Mouse (Mus musculus) CH12.LX (cell line): ENCODE measurements around the gene Gpat2.

Experiments used
- CTCF ChIP-seq, 2 experiments: IDR thresholded peaks in 1 of 2; conservative IDR thresholded peaks in 1 of 2; 2 replicates each; pipeline ENCODE4 v1.5.1; 2011 to 2012; ENCODE audit warnings: low read depth in 2 of 2, low read length in 2 of 2, improper control_type of control experiment in 1 of 2, inconsistent platforms in 1 of 2, mild to moderate bottlenecking in 1 of 2, moderate library complexity in 1 of 2
- ELF1 ChIP-seq: IDR thresholded peaks from 2 replicates; pipeline ENCODE4 v1.6.1; 2014; ENCODE audit warnings: low read depth, mild to moderate bottlenecking, inconsistent platforms, low read length, improper control_type of control experiment
- ETS1 ChIP-seq: conservative IDR thresholded peaks from 2 replicates; pipeline ENCODE4 v1.6.1; 2012; ENCODE audit warnings: low read depth, mild to moderate bottlenecking, inconsistent platforms, low read length, improper control_type of control experiment, moderate library complexity
- KAT2A ChIP-seq: IDR thresholded peaks from 2 replicates; pipeline ENCODE4 v1.6.1; 2012; ENCODE audit warnings: low read length, improper control_type of control experiment, inconsistent platforms; ENCODE audit not compliant: insufficient replicate concordance
- MAX ChIP-seq: IDR thresholded peaks from 2 replicates; pipeline ENCODE4 v1.6.1; 2011; ENCODE audit warnings: low read length, improper control_type of control experiment
- NELFE ChIP-seq: IDR thresholded peaks from 2 replicates; pipeline ENCODE4 v1.6.1; 2011; ENCODE audit warnings: low read depth, low read length, improper control_type of control experiment
- POLR2A ChIP-seq: IDR thresholded peaks from 2 replicates; pipeline ENCODE4 v1.6.1; 2011; ENCODE audit warnings: low read depth, mild to moderate bottlenecking, improper control_type of control experiment, low read length
- POLR2AphosphoS2 ChIP-seq: IDR thresholded peaks from 2 replicates; pipeline ENCODE4 v1.6.1; 2011; ENCODE audit warnings: low read depth, low read length, improper control_type of control experiment
- TBP ChIP-seq: conservative IDR thresholded peaks from 2 replicates; pipeline ENCODE4 v1.6.1; 2011; ENCODE audit warnings: low read depth, low read length, improper control_type of control experiment
- USF1 ChIP-seq: IDR thresholded peaks from 2 replicates; pipeline ENCODE4 v1.6.1; 2014; ENCODE audit warnings: low read depth, mild to moderate bottlenecking, inconsistent platforms, low read length, improper control_type of control experiment

DNA sequence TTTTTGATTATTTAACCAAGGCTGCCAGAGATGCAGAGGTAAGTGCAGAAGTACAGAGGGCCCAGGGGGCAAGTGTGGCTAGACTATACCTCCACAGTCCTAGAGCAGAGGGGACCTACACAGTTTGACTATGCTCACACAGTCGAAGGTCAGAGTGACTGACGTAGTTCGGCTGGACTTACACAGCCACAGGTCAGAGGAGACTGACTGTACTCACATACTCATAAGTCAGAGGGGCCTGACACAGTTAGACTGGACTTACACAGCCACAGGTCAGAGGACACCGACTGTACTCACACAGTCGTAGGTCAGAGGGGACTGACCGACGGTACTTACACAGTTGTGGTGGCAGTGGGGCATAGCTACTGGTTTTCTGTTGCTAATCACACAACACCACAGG, 26.3 kb upstream of the Gpat2 start:
- TF ChIP-seq USF1 (no peak), CTCF (conservative IDR thresholded peaks at IDR 0.05 in 1 of 2, IDR thresholded peaks at IDR 0.05 in 1 of 2; ENCODE audit: low read depth in 2 of 2, low read length in 2 of 2) (no peak), POLR2A (no peak), TBP (no peak), MAX (no peak), ETS1 (no peak), ELF1 (no peak), KAT2A (no peak), POLR2AphosphoS2 (no peak), NELFE (no peak)
